Mouse (Mus musculus) cerebellum, adult 2 months (tissue): ENCODE measurements around the gene Ptcd1.

Experiments used
- CTCF ChIP-seq: fragments of 200-500 bp; IDR thresholded peaks from 2 replicates; pipeline ENCODE4 v1.5.1; 2011; ENCODE audit warnings: low read depth, mild to moderate bottlenecking, control low read depth, low read length, moderate library complexity, borderline replicate concordance; ENCODE audit not compliant: insufficient read depth
- POLR2A ChIP-seq: fragments of 200-500 bp; IDR thresholded peaks from 2 replicates; pipeline ENCODE4 v1.6.1; 2011; ENCODE audit warnings: low read length, control low read depth, borderline replicate concordance; ENCODE audit not compliant: insufficient read depth

DNA sequence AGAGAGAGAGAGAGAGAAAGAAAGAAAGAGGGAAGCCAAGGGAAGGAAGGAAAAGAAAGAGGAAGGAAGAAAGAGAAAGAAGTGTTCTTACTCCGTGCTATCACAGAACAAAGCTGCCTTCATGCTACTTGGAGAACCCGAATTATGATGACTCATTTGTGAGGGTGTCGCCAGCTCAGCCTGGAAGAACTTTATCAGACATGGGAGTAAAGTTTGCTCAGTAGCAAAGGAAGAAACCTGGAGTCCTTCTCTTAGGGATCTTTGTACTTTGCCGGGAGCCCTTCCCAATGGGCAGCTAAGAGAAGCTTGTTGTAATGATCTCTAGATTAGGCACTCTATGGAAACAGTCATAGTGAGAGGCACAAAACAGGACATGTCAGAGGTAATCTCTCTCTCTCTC, 64.2 kb downstream of the Ptcd1 start:
- TF ChIP-seq CTCF (no peak), POLR2A (no peak)
